ENCODE assay signal across 8 mouse cellular contexts in genomic region chr8:45975126-45975836, GRCm38 (mm10). TPM values are rescaled to one million over a fixed set of nuclear protein-coding genes. Genes with fewer than 3 reads are reported as not detected.
DNase-seq lines count a peak whose midpoint lies in the region; ATAC-seq lines count a peak whose summit lies in the region.

1700029J07Rik (minus strand) TSS chr8:45975252.
Ufsp2 (plus strand) TSS chr8:45975528.

- H3K27ac ChIP-seq in hindbrain, embryonic 16.5 days (ENCODE audit: low read depth, low read length) = peak within 1 kb of the TSS; percentile 84
- peak within 1 kb of the TSS; percentile 90 for H3K27ac ChIP-seq in macrophage

- peaks cover 12% of the 10 kb centered on the region for H3K4me1 ChIP-seq in hindbrain, embryonic 16.5 days (ENCODE audit: control insufficient read depth, insufficient read depth, low read depth, low read length)

- peak; percentile 99 for ATAC-seq in hindbrain, embryonic 16.5 days

- H3K9me3 ChIP-seq in hindbrain, embryonic 16.5 days (ENCODE audit: control insufficient read depth, low read length) = peaks cover 6% of the 10 kb centered on the region

- DNase-seq in WW6 (ENCODE audit: low read depth, low spot score) = peak; percentile 87
- peak; percentile 93 to 98 for DNase-seq in cerebellum, postnatal 4 days (ENCODE audit: low spot score in 2 of 2)
- peak; percentile 97 for DNase-seq in gastrocnemius, adult 18-20 months (ENCODE audit: low spot score)
- peak; percentile 99 for DNase-seq in left cerebral cortex, adult 18-20 months (ENCODE audit: low spot score in 2 of 2)
- peak; percentile 99 for DNase-seq in right cerebral cortex, adult 18-20 months
- peak; percentile 88 for DNase-seq in urinary bladder, postnatal 10 days (ENCODE audit: low spot score)

- H3K9ac ChIP-seq in hindbrain, embryonic 16.5 days (ENCODE audit: low read depth, low read length) = peak within 1 kb of the TSS; percentile 81

- WGBS in hindbrain, embryonic 16.5 days = under 1% methylated on average over 57 of the region's 57 CpGs
- under 1% methylated on average over 57 of the region's 57 CpGs for WGBS in macrophage (ENCODE audit: missing documents)

- H3K79me2 ChIP-seq in macrophage (ENCODE audit: inconsistent target) = peaks cover 38% of the 10 kb centered on the region

- peak within 1 kb of the TSS; percentile 86 for H3K4me2 ChIP-seq in hindbrain, embryonic 16.5 days (ENCODE audit: low read length)

- no peaks in the 10 kb centered on the region for H3K27me3 ChIP-seq in hindbrain, embryonic 16.5 days (replicated peaks; ENCODE audit: control insufficient read depth, insufficient read depth, low read length)

- peak within 1 kb of the TSS; percentile 71 for H3K4me3 ChIP-seq in hindbrain, embryonic 16.5 days (ENCODE audit: low read length)
- peak within 1 kb of the TSS; percentile 92 for H3K4me3 ChIP-seq in macrophage (ENCODE audit: inconsistent target)

- peaks cover 6% of the 10 kb centered on the region; the same call in 1 of the 2 replicates for H3K36me3 ChIP-seq in hindbrain, embryonic 16.5 days (ENCODE audit: control insufficient read depth, insufficient read depth, low read length)
- H3K36me3 ChIP-seq in macrophage (ENCODE audit: inconsistent target) = peaks cover 12% of the 10 kb centered on the region; the same call in 1 of the 2 replicates

RNA-seq across cellular contexts. Expression of gene 1700029J07Rik, which starts in this region (rescaled TPM):
- total RNA-seq in gastrocnemius, adult 18-20 months (2021) = under 1 TPM; 0.25 to 0.28 TPM
- 6.3 and 8.1 TPM in 2 replicates for polyA plus RNA-seq in hindbrain, embryonic 16.5 days (2015; fragmentation: Nextera tagmentation; extraction: Ambion mirVana)
- 1 to 10 TPM; 2.0 to 2.4 TPM for total RNA-seq in left cerebral cortex, adult 18-20 months (2021)
- 1 to 10 TPM in 12 of 26 experiments, under 1 TPM in 14; 0.29 to 2.1 (median 0.94) TPM for total RNA-seq in macrophage (2018; cell fraction: chromatin; rRNA removed)
- total RNA-seq in macrophage (2018; cell fraction: cytosol; rRNA removed) = under 1 TPM in 17 of 26 experiments, not detected in 9; 0.06 to 0.34 (median 0.14) TPM
- 1 to 10 TPM in 18 of 26 experiments, under 1 TPM in 7, not detected in 1; 0.22 to 3.7 (median 1.3) TPM for total RNA-seq in macrophage (2018; cell fraction: nucleus; rRNA removed)
- polyA plus RNA-seq in macrophage (2018) = 0.20 to 0.27 TPM (median 0.22 TPM) in 3 replicates

RNA-seq across cellular contexts. Expression of gene Ufsp2, which starts in this region (rescaled TPM):
- 10 to 100 TPM; 37.7 to 38.1 TPM for total RNA-seq in gastrocnemius, adult 18-20 months (2021)
- 60.8 and 63.1 TPM in 2 replicates for polyA plus RNA-seq in hindbrain, embryonic 16.5 days (2015; fragmentation: Nextera tagmentation; extraction: Ambion mirVana)
- total RNA-seq in left cerebral cortex, adult 18-20 months (2021) = 10 to 100 TPM; 56.4 to 58.1 TPM
- total RNA-seq in macrophage (2018; cell fraction: chromatin; rRNA removed) = 100 to 1,000 TPM in 4 of 26 experiments, 10 to 100 TPM in 22; 15.2 to 110 (median 71.5) TPM
- total RNA-seq in macrophage (2018; cell fraction: cytosol; rRNA removed) = 10 to 100 TPM; 27.4 to 49.9 (median 37.7) TPM
- 10 to 100 TPM; 15.7 to 93.1 (median 42.2) TPM for total RNA-seq in macrophage (2018; cell fraction: nucleus; rRNA removed)
- 46.5 to 83.4 TPM (median 48.1 TPM) in 3 replicates for polyA plus RNA-seq in macrophage (2018)

Comparison
In these comparisons a context has a peak if more than half of its experiments do, and no peak if none do; other contexts are left out.
1. Peak in every context shown above with its lines: DNase-seq, ATAC-seq, H3K4me3 ChIP-seq and H3K27ac ChIP-seq.